Mouse (Mus musculus): ENCODE results near the gene Fam19a2. TPM values are rescaled to one million over a fixed set of nuclear protein-coding genes. Genes with fewer than 3 reads are reported as not detected.

Gene Fam19a2
- polyA plus RNA-seq, 2 experiments, result 3.0 to 3.2 TPM

- no peaks in the 10 kb centered on the region for H3K9me3 ChIP-seq (ENCODE audit: control insufficient read depth, low read length)
- WGBS, result 25% methylated on average over 5 of the region's 5 CpGs
- H3K27me3 ChIP-seq (ENCODE audit: control insufficient read depth, insufficient read depth, low read length), result no peaks in the 10 kb centered on the region
- H3K4me1 ChIP-seq (ENCODE audit: control insufficient read depth, insufficient read depth, low read length), result no peaks in the 10 kb centered on the region
- DNase-seq (ENCODE audit: low spot score) (peak; percentile 28), ATAC-seq (ENCODE audit: low FRiP score, low read depth) (no peak)
- no peak for TF ChIP-seq POLR2A (IDR thresholded peaks at IDR 0.05; ENCODE audit: borderline replicate concordance, extremely low read depth, insufficient read depth, insufficient read length)
- H3K36me3 ChIP-seq (ENCODE audit: control insufficient read depth, insufficient read depth, low read length), result no peaks in the 10 kb centered on the region
- no peak overlapping the region for H3K4me3 ChIP-seq (replicated peaks; ENCODE audit: low read length)
- no peak overlapping the region for H3K9ac ChIP-seq (ENCODE audit: low read depth, low read length, severe bottlenecking)
- no peak overlapping the region for H3K4me2 ChIP-seq (replicated peaks; ENCODE audit: low read depth, low read length, severe bottlenecking)
- no peak overlapping the region for H3K27ac ChIP-seq (replicated peaks; ENCODE audit: low read depth, low read length)
These were observed 9.5 kb upstream of the Fam19a2 start for GRCm38 (mm10) chr10:123254299-123254698.

DNA sequence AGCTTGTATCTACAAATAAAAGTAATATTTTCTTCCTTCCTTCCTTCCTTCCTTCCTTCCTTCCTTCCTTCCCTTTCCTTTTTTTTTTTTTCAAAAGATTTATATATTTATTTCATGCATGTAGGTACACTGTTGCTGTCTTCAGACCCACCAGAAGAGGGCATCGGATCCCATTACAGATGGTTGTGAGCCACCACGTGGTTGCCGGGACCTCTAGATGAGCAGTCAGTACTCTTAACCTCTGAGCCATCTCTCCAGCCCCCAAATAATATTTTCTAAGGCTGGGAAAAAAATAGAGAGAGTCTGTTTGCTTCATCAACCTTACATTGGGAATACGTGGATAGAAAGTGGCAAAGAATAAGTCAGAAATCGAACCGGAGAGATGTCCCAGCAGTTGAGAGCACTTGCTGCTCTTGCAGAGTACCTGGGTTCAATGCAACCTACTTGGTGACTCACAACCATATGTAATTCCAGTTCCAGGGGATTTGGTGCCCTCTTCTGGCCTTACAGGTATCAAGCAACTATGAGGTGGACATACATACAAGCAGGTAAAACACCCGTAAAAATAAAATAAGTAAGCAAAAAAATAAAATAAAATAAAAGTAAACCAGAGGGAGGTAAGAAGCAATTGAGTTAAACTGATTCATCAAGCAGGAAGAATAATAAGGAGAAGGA, 8.0 kb upstream of the Fam19a2 start:
- no peaks in the 10 kb centered on the region for H3K36me3 ChIP-seq (ENCODE audit: control insufficient read depth, insufficient read depth, low read length)
- ATAC-seq (ENCODE audit: low FRiP score, low read depth) (no peak), DNase-seq (ENCODE audit: low spot score) (no peak)
- TF ChIP-seq POLR2A (IDR thresholded peaks at IDR 0.05; ENCODE audit: borderline replicate concordance, extremely low read depth, insufficient read depth, insufficient read length), result no peak
- no peak overlapping the region for H3K4me2 ChIP-seq (replicated peaks; ENCODE audit: low read depth, low read length, severe bottlenecking)
- no peak overlapping the region for H3K4me3 ChIP-seq (replicated peaks; ENCODE audit: low read length)
- no peaks in the 10 kb centered on the region for H3K27me3 ChIP-seq (ENCODE audit: control insufficient read depth, insufficient read depth, low read length)
- H3K4me1 ChIP-seq (ENCODE audit: control insufficient read depth, insufficient read depth, low read length), result no peaks in the 10 kb centered on the region
- H3K9me3 ChIP-seq (ENCODE audit: control insufficient read depth, low read length), result no peaks in the 10 kb centered on the region
- 78% methylated on average over 7 of the region's 7 CpGs for WGBS
- H3K27ac ChIP-seq (replicated peaks; ENCODE audit: low read depth, low read length), result no peak overlapping the region
- no peak overlapping the region for H3K9ac ChIP-seq (ENCODE audit: low read depth, low read length, severe bottlenecking)

DNA sequence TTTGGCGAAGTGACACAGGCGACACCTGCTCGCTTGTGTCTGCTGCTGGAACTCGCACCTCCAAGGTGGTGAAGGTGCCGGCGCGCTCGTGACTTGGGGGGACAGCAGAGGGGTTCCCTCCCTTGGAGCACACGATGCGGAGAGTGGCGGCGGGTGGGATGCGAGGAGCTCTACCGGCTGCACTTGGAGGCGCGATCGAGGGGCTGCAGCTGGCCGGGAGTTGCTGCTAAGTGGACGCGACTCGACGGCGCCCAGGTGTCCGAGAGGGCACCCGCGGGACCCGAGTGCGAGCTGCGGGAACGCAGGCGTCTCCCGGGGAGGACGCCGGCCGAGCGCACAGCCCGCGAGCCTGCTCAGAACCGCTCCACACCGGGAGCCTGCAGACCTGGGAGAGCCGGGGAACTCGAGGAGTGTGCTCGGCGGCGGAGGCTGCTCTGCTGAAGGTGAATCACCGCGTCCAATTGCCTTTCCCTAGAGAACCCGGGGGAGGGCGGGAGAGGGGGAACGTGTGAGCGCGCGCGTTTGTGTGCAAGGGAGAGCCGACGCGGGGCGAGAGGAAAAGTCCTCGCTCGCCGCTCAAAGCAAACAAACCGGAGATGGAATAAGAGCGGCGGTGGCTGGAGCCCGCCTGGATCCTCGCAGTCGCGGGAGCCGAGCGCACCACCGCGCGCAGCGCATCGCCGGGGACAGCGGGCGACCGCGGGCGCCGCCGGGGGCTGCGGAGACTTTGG, 830 bp downstream of the Fam19a2 start:
- no peaks in the 10 kb centered on the region; the same call in 1 of the 2 replicates for H3K27me3 ChIP-seq (ENCODE audit: control insufficient read depth, insufficient read depth, low read length)
- H3K4me1 ChIP-seq (ENCODE audit: control insufficient read depth, insufficient read depth, low read length), result peaks cover 9% of the 10 kb centered on the region
- 0% methylated on average over 76 of the region's 84 CpGs for WGBS
- no peaks in the 10 kb centered on the region for H3K9me3 ChIP-seq (ENCODE audit: control insufficient read depth, low read length)
- no peak for TF ChIP-seq POLR2A (IDR thresholded peaks at IDR 0.05; ENCODE audit: borderline replicate concordance, extremely low read depth, insufficient read depth, insufficient read length)
- peak overlapping the region; percentile 57 for H3K4me3 ChIP-seq (replicated peaks; ENCODE audit: low read length)
- no peak overlapping the region for H3K27ac ChIP-seq (replicated peaks; ENCODE audit: low read depth, low read length)
- no peaks in the 10 kb centered on the region for H3K36me3 ChIP-seq (ENCODE audit: control insufficient read depth, insufficient read depth, low read length)
- ATAC-seq (ENCODE audit: low FRiP score, low read depth) (peak; percentile 61), DNase-seq (ENCODE audit: low spot score) (peak; percentile 19)
- H3K9ac ChIP-seq (ENCODE audit: low read depth, low read length, severe bottlenecking), result peak overlapping the region; percentile 54
- peak overlapping the region; percentile 86 for H3K4me2 ChIP-seq (replicated peaks; ENCODE audit: low read depth, low read length, severe bottlenecking)

DNA sequence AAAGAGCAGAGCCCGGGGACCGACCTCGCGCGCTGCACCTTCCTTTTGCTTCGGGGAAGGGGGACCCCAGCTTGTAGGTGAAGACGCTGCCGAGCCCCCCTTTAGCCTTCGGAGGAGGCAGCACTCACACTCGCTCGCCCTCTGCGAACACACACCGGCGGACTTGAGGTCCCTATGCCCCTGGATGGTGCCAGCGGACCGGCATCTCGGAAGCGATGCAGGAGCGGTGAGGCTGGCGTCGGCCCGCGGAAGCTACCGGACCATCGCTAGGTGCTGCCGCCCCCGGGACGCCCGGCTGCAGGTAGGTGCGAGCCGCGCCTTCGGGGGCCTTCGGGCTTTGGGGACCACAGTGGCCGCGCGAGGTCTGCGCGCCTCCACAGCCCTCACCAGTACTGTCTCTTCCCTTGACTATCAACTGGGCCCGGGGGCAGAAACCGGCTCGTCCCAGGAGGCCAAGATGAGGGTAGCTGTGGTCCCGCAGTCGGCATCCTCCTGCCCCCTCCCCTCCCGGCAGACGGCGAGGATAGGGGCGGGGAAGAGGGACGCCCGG, 1.5 kb downstream of the Fam19a2 start:
- Histone ChIP-seq H3K36me3 (ENCODE audit: control insufficient read depth, insufficient read depth, low read length) (no peaks in the 10 kb centered on the region), H3K27ac (replicated peaks; ENCODE audit: low read depth, low read length) (no peak overlapping the region), H3K9me3 (ENCODE audit: control insufficient read depth, low read length) (no peaks in the 10 kb centered on the region), H3K4me1 (ENCODE audit: control insufficient read depth, insufficient read depth, low read length) (peaks cover 9% of the 10 kb centered on the region), H3K4me3 (replicated peaks; ENCODE audit: low read length) (peak overlapping the region; percentile 57), H3K4me2 (replicated peaks; ENCODE audit: low read depth, low read length, severe bottlenecking) (peak overlapping the region; percentile 86), H3K9ac (ENCODE audit: low read depth, low read length, severe bottlenecking) (peak overlapping the region; percentile 54), H3K27me3 (ENCODE audit: control insufficient read depth, insufficient read depth, low read length) (no peaks in the 10 kb centered on the region; the same call in 1 of the 2 replicates)
- 0% methylated on average over 45 of the region's 50 CpGs for WGBS
- ATAC-seq (ENCODE audit: low FRiP score, low read depth) (peak; percentile 4; the same call in 1 of the 2 replicates), DNase-seq (ENCODE audit: low spot score) (no peak)
- TF ChIP-seq POLR2A (IDR thresholded peaks at IDR 0.05; ENCODE audit: borderline replicate concordance, extremely low read depth, insufficient read depth, insufficient read length), result no peak

GRCm38 (mm10) chr10:123268568-123268967, 4.8 kb downstream of the Fam19a2 start:
- H3K27ac ChIP-seq (replicated peaks; ENCODE audit: low read depth, low read length), result no peak overlapping the region
- no peaks in the 10 kb centered on the region for H3K36me3 ChIP-seq (ENCODE audit: control insufficient read depth, insufficient read depth, low read length)
- H3K9ac ChIP-seq (ENCODE audit: low read depth, low read length, severe bottlenecking), result no peak overlapping the region
- H3K4me2 ChIP-seq (replicated peaks; ENCODE audit: low read depth, low read length, severe bottlenecking), result no peak overlapping the region
- no peaks in the 10 kb centered on the region; the same call in 1 of the 2 replicates for H3K27me3 ChIP-seq (ENCODE audit: control insufficient read depth, insufficient read depth, low read length)
- H3K4me1 ChIP-seq (ENCODE audit: control insufficient read depth, insufficient read depth, low read length), result peaks cover 9% of the 10 kb centered on the region
- no peak for DNase-seq (ENCODE audit: low spot score)
- no peaks in the 10 kb centered on the region for H3K9me3 ChIP-seq (ENCODE audit: control insufficient read depth, low read length)
- WGBS, result 70% methylated on average over 10 of the region's 10 CpGs
- no peak overlapping the region for H3K4me3 ChIP-seq (replicated peaks; ENCODE audit: low read length)
- TF ChIP-seq POLR2A (IDR thresholded peaks at IDR 0.05; ENCODE audit: borderline replicate concordance, extremely low read depth, insufficient read depth, insufficient read length), result no peak
- no peak for ATAC-seq (ENCODE audit: low FRiP score, low read depth)

Data from limb, embryonic 14.5 days (tissue).